Mouse (Mus musculus) liver (tissue): ENCODE results near the gene Cep126.

Source experiments
- DNase-seq: peaks from one replicate; pipeline ENCODE4 v3.0.0-alpha.2; 2020; ENCODE audit warnings: mixed read lengths

Cep126 gene

GRCm38 (mm10) chr9:8134117-8134574 lies at the start of gene Cep126:
Gene Cep126 (minus strand): TSS chr9:8134294.
- DNase-seq: peak; percentile 75

GRCm38 (mm10) chr9:8179554-8179953 lies 45.5 kb upstream of the Cep126 start:
- DNase-seq: no peak

- no peak for DNase-seq
Measured at GRCm38 (mm10) chr9:8177099-8177498, 43.0 kb upstream of the Cep126 start.

GRCm38 (mm10) chr9:8157011-8157410 lies 22.9 kb upstream of the Cep126 start:
- no peak for DNase-seq

GRCm38 (mm10) chr9:8139501-8139900 lies 5.4 kb upstream of the Cep126 start:
- DNase-seq: no peak

- DNase-seq: no peak
Measured at GRCm38 (mm10) chr9:8133586-8134115, 443 bp downstream of the Cep126 start.

- DNase-seq: no peak
Measured at GRCm38 (mm10) chr9:8123495-8123894, 10.6 kb downstream of the Cep126 start.

- DNase-seq: no peak
Measured at GRCm38 (mm10) chr9:8114516-8114915, 19.6 kb downstream of the Cep126 start.

GRCm38 (mm10) chr9:8103050-8103449 lies 31.0 kb downstream of the Cep126 start:
- no peak for DNase-seq

- DNase-seq: no peak
Measured at GRCm38 (mm10) chr9:8100962-8101361, 33.1 kb downstream of the Cep126 start.

GRCm38 (mm10) chr9:8078882-8079281 lies 55.2 kb downstream of the Cep126 start:
- DNase-seq: no peak

GRCm38 (mm10) chr9:8074345-8074744 lies 59.7 kb downstream of the Cep126 start:
- DNase-seq: no peak

- DNase-seq: no peak
Measured at GRCm38 (mm10) chr9:8073203-8073755, 60.8 kb downstream of the Cep126 start.

- DNase-seq: no peak
Measured at GRCm38 (mm10) chr9:8059636-8060035, 74.5 kb downstream of the Cep126 start.

GRCm38 (mm10) chr9:8054831-8055230 lies 79.3 kb downstream of the Cep126 start:
- DNase-seq: no peak

- DNase-seq: no peak
Measured at GRCm38 (mm10) chr9:8043044-8043387, 91.1 kb downstream of the Cep126 start.

- peak; percentile 93 for DNase-seq
Measured at GRCm38 (mm10) chr9:8042338-8043043, 91.6 kb downstream of the Cep126 start, which contains the start of gene Cfap300. Gene Cfap300 (minus strand): TSS chr9:8042823.

- DNase-seq: peak; percentile 20
Measured at GRCm38 (mm10) chr9:8035546-8035945, 98.5 kb downstream of the Cep126 start.

- DNase-seq: no peak
Measured at GRCm38 (mm10) chr9:8035091-8035490, 99.0 kb downstream of the Cep126 start.

GRCm38 (mm10) chr9:8034143-8034542 lies 100.0 kb downstream of the Cep126 start:
- DNase-seq: no peak

- no peak for DNase-seq
Measured at GRCm38 (mm10) chr9:8032847-8033246, 101.2 kb downstream of the Cep126 start.
